Mouse (Mus musculus): ENCODE data around the gene Col26a1. TPM values are rescaled to one million over a fixed set of nuclear protein-coding genes. Genes with fewer than 3 reads are reported as not detected.

The Col26a1 gene
- 0.16 and 0.34 TPM in 2 replicates for polyA plus RNA-seq (2012; rRNA removed)

GRCm38 (mm10) chr5:136882788-136883439, at the start of gene Col26a1:
Gene Col26a1 (minus strand): TSS chr5:136883209.

DNA sequence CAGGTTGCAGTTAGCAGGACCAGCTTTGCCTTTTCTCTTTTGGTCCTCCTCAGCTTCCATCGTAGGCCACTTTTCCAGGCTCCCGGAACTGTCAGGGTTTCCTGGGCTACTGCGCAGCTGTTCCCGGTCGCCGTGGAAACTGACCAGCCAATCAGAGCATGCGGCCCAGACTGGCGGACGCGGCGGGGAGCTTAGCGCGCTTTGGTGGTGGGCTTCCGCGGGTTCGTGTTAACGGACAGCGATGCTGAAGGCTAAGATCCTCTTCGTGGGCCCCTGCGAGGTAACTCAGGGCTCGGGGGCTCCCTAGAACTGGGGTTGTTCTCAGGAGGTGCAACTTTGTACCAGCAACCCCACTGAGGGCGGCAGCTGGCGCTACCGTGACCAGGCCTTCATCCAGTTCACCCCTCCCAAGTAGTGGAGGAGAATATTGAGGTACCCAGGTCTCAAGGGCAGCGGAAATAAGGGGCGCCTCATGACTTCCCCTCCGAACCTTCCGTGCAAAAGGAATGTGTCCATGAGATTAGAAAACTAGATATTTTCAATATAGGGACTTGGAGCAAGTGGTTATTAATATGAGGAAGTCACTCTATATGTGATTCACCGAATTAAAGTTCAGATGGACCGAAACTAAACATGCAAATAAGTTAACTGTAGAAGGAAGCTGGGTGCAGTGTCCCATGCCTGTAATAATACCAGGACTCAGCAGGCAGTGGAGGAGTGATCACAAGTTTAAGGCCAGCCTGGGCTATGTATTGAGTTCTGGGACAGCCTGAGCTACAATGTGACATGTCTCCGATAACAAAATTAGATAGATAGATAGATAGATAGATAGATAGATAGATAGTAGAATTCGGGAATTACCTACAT, 25.2 kb upstream of the Col26a1 start, which contains the start of gene Ift22:
Ift22 (plus strand) TSS at position 160 of the 867 bp plus-strand sequence.

DNA sequence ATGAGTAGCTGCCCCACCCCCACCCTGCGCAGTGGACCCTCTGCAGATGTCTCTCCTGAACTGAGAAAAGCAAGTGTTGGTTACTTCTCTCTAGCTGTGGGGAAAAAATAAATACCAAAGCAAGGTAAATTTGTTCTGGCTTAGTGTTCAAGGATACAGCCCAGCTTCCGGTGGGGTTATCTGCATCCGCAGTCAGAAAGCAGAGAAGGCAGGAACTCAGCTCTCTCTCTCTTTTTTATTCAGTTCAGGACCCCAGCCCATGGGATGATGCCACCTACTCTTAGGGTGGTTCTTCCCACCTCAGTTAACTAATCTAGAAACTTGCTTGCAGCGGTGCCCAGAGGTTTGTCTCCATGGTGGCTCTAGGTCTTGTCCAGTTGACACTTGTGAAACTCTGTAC, 190.2 kb downstream of the Col26a1 start, which contains the start of gene Myl10:
Myl10 (plus strand) TSS at position 363 of the 400 bp plus-strand sequence.

Other genes with a start within 250 kb of the Col26a1 start
- 0.29 TPM in 1 of 2 replicates, not detected in the other for gene Myl10, start 190.1 kb downstream of the Col26a1 start, polyA plus RNA-seq (2012; rRNA removed)
- 2.9 TPM in 2 replicates for gene Ift22, start 24.9 kb upstream of the Col26a1 start, polyA plus RNA-seq (2012; rRNA removed)
- gene Fis1, start 70.1 kb upstream of the Col26a1 start, polyA plus RNA-seq (2012; rRNA removed), result 99.0 and 123 TPM in 2 replicates
- gene Cldn15, start 83.4 kb upstream of the Col26a1 start, polyA plus RNA-seq (2012; rRNA removed), result 3.0 and 3.8 TPM in 2 replicates
- 24.0 and 28.8 TPM in 2 replicates for gene Plod3, start 103.8 kb upstream of the Col26a1 start, polyA plus RNA-seq (2012; rRNA removed)
- 68.0 and 87.7 TPM in 2 replicates for gene Znhit1, start 104.8 kb upstream of the Col26a1 start, polyA plus RNA-seq (2012; rRNA removed)
- 0.75 and 1.5 TPM in 2 replicates for gene Vgf, start 143.2 kb upstream of the Col26a1 start, polyA plus RNA-seq (2012; rRNA removed)
- gene Ap1s1, start 162.9 kb upstream of the Col26a1 start, polyA plus RNA-seq (2012; rRNA removed), result 39.9 and 51.1 TPM in 2 replicates
- gene Serpine1, start 189.1 kb upstream of the Col26a1 start, polyA plus RNA-seq (2012; rRNA removed), result 0.74 and 2.6 TPM in 2 replicates
- gene Trim56, start 233.0 kb upstream of the Col26a1 start, polyA plus RNA-seq (2012; rRNA removed), result 3.1 and 4.6 TPM in 2 replicates